Mouse (Mus musculus): ENCODE results near the gene Gm10518.
"Not testable (repeated sequence)": the region's sequence is repeated elsewhere in the genome, so short reads cannot be mapped to it uniquely, and the experiment has no call there.

Gm10518 gene

DNA sequence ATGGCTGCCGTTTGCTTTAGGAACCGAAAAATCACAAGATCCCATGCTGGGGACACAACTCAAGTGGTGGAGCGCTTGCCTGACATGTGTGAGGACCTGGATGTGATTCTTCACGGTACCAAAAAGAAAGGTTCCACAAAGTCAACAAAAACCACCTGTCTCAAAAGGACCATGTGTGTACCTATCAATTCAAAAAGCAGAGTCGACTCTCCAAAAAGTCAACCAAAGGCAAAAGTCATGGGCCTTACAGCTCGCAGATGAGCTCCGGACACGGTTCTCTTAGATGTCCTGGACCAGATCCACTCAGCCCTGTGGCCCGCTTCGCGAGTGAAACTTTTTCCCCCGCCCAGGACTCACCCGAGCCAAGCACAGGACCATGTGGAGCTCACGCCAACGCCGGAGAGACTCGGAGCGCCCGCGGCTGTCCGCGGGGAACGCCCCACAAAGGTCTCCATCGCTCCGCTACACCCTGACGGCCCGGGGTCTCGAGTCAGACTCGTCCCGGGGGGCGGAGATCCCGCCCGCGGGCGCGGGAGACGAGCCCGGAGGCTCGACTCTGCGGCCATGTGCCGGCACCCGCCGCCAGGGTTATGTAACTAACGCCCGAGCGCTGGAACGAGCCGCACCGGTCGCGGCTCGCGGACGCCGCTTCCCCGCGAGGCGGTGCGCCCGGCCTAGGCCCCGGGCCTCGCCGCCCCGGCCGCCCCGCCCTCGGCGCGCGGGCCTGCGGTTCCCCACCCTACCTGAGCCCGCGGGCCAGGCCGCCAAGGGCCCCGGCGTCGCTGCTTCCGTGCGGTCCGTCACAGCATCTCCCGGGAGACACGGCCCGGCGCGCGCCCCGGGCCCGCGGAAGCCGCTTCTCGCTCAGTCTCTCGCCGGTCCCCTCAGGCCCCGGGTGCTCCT lies at the start of gene Gm10518:
Gene Gm10518, plus strand, starts transcription at position 767 of the 903 bp plus-strand sequence.
- peak; percentile 31 for DNase-seq (ENCODE audit: low spot score)

DNA sequence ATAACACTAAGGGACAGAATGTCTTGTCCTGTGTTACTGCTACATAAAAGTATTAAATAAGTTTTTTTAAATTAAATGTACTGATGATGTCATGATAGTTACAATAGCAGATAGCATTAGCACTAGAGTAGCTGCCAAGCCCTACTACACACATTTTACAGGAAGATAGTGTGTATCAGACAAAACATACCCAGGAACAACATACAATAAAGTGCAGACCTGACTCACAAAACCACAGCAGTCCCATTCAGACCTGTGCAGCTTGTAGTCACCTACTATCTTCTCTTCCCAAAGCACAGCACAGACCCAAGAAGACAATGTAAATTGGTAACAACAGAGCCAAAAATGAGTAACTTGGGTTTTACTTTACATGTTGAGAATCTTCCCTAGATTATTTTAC lies 46.7 kb upstream of the Gm10518 start:
- DNase-seq (ENCODE audit: low spot score) = no peak

DNA sequence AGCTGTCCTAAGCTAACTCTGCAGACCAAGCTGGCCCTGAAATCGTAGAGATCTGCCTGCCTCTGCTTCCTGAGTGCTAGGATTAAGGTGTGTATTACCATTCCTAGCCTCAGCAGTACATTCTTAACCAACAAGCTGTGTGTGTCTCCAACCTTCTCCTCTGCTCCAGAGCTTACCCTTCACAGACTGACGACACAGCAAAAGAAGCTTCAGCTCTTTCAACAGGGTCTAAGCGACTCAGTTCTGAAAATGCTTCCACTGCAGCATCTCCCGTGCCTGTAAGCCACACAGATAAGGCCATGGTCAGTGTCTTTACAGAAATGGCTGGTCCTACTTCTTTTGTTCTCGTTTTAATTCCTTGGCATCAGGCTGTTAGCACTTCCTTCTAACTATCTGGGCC lies 43.1 kb upstream of the Gm10518 start:
- DNase-seq (ENCODE audit: low spot score) = no peak

GRCm38 (mm10) chr1:179760553-179760952 lies 42.6 kb upstream of the Gm10518 start:
- DNase-seq (ENCODE audit: low spot score) = no peak

GRCm38 (mm10) chr1:179776831-179777230 lies 26.3 kb upstream of the Gm10518 start:
- no peak for DNase-seq (ENCODE audit: low spot score)

DNA sequence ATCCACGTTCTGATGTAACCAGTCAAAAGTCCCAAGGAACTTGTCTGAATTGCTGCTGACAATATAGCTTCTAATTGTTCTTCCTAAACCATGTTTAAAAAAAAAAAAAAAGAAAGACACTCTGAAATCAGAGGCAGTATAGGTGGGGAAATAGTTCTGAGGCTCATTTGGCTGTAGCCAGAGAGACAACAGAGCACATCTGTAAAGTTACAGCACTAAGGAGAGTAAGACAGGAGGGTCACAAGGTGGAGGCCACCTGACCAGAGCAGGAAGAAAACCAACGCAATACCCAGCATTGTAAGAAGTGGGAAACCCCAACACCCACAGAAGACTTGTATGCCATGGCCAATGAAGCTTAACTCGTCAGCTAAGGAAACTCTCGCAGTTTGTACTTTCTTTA lies 19.1 kb upstream of the Gm10518 start:
- DNase-seq (ENCODE audit: low spot score) = no peak

DNA sequence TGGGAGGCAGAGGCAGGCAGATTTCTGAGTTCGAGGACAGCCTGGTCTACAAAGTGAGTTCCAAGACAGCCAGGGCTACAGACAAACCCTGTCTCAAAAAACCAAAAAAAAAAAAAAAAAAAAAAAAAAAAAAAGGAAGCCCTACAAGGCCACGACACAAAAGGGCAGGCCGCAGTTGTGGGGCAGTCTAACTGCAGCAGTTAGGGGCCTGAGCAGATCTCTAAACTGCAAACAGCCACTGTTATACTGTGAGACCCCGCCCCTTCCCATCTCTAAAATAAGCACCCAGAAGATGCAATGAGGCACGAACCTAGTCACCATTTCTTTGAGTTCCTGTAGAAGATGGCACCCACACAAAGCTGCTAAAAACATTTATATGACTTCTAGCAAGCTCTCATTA lies 17.7 kb upstream of the Gm10518 start:
- DNase-seq (ENCODE audit: low spot score) = no peak

- no peak for DNase-seq (ENCODE audit: low spot score)
Observed at GRCm38 (mm10) chr1:179787281-179787680, 15.9 kb upstream of the Gm10518 start.

- no peak for DNase-seq (ENCODE audit: low spot score)
Observed at GRCm38 (mm10) chr1:179798794-179799193, 4.4 kb upstream of the Gm10518 start.

GRCm38 (mm10) chr1:179803513-179804139 lies 450 bp downstream of the Gm10518 start, which contains the start of gene Ahctf1:
Ahctf1 (minus strand) TSS chr1:179803680.
- DNase-seq (ENCODE audit: low spot score) = peak; percentile 98

DNA sequence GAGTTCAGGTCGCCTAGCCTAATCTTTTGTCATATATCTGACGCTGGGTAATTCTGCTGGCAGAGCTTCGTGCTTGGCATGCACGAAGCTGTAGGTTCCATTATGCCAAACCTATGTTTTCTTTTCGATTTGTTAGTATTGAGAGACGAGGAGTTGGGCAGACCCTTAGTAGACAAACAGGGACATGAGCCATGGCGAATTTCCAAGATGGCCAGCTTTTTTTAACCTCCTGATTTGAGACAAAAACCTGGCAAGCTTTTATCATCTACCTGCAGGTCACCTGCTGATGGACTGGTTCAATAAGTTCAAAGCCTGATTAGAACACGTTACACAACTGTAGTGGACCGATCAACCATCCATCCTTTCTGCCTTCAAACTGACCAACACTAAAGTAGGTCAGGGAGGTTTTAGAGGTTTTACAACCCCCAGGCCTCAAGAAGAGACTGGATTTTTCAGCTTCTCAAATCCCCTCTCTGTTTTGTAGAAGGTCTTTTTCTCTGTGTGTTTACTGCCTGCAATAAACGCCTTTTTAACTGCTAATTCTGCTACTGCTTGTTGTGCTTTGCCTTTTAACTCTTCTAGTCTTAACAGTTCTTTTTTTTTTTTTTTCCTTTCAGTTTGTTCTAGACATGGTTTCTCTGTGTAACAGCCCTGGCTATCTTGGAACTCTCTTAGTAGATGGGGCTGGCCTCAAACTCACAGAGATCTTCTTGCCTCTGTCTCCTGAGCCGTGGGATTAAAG lies 1.1 kb downstream of the Gm10518 start:
- DNase-seq (ENCODE audit: low spot score) = peak; percentile 2

DNA sequence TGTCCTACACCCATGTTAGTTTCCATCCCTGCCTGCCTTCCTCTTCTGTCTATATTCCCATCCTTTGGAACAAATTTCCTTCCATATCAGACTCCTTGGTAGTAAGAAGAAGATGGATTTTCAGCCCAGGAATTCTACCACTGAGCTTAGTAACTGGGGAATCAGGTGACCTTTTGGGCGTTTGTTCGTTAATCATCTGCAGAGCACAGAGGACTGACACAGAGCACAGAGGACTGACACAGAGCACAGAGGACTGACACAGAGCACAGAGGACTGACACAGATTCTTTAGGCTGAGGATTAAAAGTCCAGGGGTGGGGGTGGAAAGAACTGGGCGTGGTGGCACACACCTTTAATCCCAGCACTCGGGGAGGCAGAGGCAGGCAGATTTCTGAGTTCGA lies 2.6 kb downstream of the Gm10518 start:
- DNase-seq (ENCODE audit: low spot score) = no peak

DNA sequence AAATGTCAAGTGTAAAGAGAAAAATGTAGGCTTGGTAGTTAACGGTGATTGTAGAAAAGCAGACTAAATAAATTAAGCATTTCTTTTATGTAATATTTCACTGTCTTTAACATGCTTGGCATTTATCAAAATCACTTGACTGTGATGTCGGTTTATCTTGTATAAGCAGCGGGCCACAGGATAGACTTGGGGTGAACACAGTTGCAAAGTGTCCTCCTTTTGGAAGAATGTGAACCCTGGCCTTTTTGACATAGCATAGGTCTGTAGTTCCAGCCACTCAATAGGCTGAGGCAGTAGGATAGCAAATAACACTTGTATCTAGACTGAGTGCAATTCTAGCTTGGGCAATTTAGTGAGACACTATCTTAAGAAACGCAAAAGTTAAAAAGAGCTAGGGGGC lies 4.3 kb downstream of the Gm10518 start:
- DNase-seq (ENCODE audit: low spot score) = no peak

GRCm38 (mm10) chr1:179808300-179808699 lies 5.1 kb downstream of the Gm10518 start:
- no peak for DNase-seq (ENCODE audit: low spot score)

GRCm38 (mm10) chr1:179813385-179813784 lies 10.2 kb downstream of the Gm10518 start:
- no peak for DNase-seq (ENCODE audit: low spot score)

GRCm38 (mm10) chr1:179814616-179815015 lies 11.4 kb downstream of the Gm10518 start:
- no peak for DNase-seq (ENCODE audit: low spot score)

DNA sequence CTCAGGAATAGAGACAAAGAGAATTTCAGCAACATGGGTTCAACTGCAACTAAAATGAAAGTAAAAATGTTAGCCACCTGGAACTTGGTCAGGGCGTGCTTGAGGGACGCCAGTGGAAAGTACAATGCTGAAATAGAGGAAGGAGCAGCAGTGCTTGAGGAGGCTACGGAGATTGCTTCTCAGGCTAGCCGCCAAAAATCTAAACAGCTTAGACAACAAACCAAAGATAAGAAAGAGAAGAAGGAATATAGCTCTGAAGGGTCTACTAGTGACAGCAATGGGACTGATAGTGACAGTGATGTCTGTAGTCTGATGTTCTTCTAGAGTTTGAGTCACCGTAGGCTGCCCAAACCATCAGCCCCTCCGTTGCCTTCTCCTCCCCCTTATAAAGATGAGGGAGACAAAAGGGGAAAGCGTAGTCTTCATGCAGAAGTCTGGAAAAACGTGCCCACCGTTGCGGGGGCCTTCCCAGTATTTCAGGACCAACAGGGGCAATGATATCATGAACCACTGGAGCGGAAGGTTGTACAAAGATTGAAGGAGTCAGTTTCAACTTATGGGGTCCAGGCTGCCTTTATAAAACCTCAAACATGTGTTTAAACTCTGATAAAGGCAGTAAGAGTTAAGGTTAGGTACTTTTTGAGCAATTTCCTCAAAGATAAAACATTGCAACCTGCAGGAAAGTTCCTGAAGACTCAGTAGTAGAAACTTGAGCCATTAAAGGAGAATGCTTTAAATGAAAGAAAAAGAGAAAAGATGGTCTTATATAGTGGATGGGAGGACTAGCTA lies 15.5 kb downstream of the Gm10518 start:
- not testable (repeated sequence) for DNase-seq (ENCODE audit: low spot score)

DNA sequence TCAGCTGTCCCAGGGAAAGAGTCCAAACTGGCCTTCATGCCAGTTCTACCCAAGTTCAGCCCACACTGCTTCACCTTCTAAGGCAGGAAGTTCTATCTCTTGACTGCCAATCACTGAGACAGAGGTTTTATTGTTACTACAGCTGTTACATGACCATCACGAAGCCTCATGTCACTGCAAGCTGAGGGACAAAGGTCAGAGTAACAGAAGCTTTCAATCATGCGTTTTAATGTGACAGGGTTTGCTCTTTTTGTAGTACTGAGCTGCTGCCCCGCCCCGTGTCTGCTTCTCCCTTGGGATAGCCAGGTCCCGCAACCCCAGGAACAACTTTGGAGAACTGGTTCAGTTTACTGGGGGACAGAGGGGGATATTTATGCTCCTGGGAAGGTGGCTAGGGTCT lies 21.4 kb downstream of the Gm10518 start:
- no peak for DNase-seq (ENCODE audit: low spot score)

DNA sequence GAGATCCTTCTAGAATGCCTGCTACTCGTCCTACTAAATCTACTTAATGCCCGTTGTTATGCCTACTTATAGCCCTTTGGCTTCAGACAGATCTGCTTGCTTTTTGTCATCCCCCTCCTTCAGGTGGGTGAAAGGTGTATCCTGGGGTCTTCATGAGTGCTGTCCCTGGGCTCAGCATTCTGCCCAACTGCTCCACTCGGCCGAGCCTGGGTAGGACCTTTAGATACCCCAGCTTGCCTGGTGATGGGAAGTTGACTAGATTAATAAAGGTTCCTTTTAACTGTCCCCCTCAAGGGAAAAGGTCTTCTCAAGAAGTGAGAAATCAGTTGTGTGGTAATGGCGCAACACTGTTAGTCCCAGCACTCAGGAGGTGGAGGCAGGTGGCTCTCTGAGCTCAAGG lies 24.9 kb downstream of the Gm10518 start:
- no peak for DNase-seq (ENCODE audit: low spot score)

- no peak for DNase-seq (ENCODE audit: low spot score)
Observed at GRCm38 (mm10) chr1:179828900-179829299, 25.7 kb downstream of the Gm10518 start.

DNA sequence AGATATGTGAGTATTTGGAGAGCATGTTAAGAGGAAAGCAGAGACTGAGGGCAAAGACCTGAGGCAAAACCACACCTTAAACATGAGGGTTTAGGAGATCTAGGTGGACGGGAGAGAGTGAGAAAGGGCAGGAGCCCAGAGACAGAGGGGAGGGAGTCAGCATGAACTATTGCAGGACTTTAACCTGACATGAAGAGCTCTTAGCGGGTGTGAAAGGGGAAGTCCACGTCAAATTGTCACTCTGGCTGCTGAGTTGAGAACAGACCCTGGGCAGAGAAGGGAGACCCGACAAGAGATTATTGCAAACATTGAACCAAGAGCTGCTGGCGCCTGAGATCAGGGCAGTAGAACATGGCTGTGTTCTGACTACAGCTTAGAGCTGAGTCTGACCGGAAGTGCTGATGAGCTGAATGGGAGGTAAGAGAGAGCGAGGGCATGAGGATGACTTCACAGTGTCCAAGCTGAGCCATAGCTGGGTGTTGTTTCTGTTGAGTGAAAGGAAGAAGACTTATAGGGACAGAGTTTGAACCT lies 29.6 kb downstream of the Gm10518 start:
- DNase-seq (ENCODE audit: low spot score) = no peak

DNA sequence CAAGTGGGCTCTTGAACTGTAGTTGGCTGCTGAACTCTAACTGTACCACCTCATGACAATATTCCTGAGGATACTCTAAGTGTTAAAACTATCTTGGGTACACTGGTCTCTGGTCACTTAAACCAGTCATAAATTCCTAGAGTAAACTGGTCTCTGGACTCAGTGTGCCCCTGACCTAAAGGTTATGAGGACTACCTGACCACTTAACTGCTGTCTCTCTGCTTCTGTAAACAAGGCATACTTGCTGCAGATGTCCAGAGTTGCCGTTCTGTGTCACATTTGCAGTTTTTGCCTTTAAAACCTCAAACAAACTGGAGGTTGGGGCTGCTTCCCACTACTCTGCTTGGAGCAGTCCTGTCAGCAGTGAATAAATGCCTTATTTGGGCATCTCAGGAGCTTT lies 30.4 kb downstream of the Gm10518 start:
- no peak for DNase-seq (ENCODE audit: low spot score)
